Mouse (Mus musculus) mouse trophoblast stem cell (cell line): Measurements from ENCODE around the gene Krtap6-2.

Experiments
- in situ Hi-C, 2 experiments: fragments of 300-500 bp; cut with MseI, MboI; formaldehyde crosslinking; loops; 2 replicates in 1 of 2; 3 replicates in 1 of 2; pipeline ENCODE4 v1.15.1; 2025

Krtap6-2 gene

GRCm38 (mm10) chr16:89420011-89420410, at the start of gene Krtap6-2:
Gene Krtap6-2 (minus strand): TSS chr16:89420111.
- in situ Hi-C loops, result no loop called here

- in situ Hi-C loops, result no loop called here
These were observed 41.3 kb upstream of the Krtap6-2 start for GRCm38 (mm10) chr16:89461189-89461588.

DNA sequence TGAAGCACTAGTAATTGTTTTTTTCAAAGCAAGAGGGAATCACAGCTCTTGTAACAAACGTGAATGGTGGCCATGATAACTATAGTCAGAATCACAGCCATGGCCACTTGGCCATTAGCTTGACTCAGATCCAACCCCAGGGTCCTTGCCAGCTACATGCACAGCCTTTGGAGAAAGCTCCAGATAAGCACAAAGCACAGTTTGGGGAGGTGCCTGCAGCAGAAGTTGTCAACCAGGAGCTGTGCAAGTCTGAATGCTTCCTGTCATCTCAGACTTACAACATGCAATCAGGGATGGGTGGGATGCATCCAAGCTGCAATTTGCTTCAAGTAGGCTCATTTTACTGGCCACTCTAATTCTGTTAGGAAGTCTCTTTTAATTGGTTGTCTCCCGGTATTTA, 9.7 kb upstream of the Krtap6-2 start:
- in situ Hi-C loops, result no loop called here

GRCm38 (mm10) chr16:89425310-89425709, 5.4 kb upstream of the Krtap6-2 start:
- in situ Hi-C loops, result no loop called here

- in situ Hi-C loops, result no loop called here
These were observed 3.6 kb downstream of the Krtap6-2 start for GRCm38 (mm10) chr16:89416311-89416710.

DNA sequence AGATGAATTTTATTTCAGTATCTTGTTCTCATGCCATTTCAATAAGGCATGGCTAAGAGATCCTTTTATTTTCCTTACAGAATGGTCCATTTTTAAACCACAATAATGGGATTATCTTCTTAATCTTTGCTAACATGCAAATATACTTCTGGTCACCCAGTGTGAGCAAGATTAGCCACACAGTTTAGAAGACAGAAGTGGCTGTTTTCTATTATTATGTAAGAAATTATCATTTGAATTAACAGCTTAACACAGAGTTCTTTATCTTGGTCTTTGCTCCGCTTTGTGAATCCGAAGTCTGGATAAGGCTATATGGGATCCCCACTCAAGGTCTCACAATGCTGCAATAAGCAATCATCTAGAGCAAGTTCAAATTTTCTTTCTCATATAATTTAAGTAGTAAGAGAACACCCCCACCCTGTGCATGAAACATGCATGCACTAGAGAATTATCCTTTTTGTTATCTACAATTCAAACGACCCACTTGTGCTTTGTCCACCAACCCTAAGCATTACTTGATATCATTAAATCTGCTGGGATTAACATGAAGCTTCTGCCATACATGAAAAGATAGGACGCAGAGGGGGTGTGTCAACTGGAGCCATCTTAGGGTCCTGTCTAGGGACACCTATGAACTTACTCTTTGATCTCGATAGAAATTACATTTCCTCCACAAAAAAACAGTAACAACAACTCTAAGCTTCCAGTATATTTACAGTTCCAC, 9.4 kb downstream of the Krtap6-2 start:
- in situ Hi-C loops, result no loop called here

DNA sequence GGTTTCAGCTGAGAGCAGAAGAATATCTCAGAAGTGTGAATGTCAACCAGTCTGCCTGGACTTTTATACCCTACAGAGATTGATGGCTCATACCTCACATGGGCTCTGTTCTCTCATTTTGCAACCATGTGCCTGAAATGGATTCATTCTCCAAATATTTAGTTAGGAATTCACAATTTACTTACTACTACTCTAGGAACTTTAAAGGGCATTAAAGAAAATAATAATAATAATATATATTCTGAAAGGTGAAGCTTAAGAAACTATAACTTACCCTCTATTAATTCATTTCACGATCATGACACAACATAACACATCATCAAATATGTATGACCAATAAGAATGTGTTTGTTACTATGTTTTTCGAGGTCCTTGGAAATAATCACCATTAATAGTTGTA, 16.1 kb downstream of the Krtap6-2 start, which contains the start of gene Krtap21-1:
Gene Krtap21-1 (minus strand): TSS at position 101 of the 400 bp plus-strand sequence.
- in situ Hi-C loops, result no loop called here

- in situ Hi-C loops, result no loop called here
These were observed 47.0 kb downstream of the Krtap6-2 start for GRCm38 (mm10) chr16:89372734-89373461.
